ENCODE assay signal across 8 mouse cellular contexts in genomic region chr2:150663255-150663654, GRCm38 (mm10). TPM values are rescaled to one million over a fixed set of nuclear protein-coding genes. Genes with fewer than 3 reads are reported as not detected.
A peak's percentile ranks its signal among the peaks of the same experiment; 100 is the strongest.
DNase-seq lines count a peak whose midpoint lies in the region; ATAC-seq and TF ChIP-seq lines count a peak whose summit lies in the region.
"Had no signal": no experiment of that assay in that cellular context is flagged by ENCODE, and none has a peak within 500 bp of the region (broad histone marks: within the 10 kb centered on the region; RNA-seq: fewer than 3 reads in every experiment).

No protein-coding gene starts in this region.

- TF ChIP-seq EP300 in lung, postnatal 0 days (IDR thresholded peaks at IDR 0.05), result no peak

- H3K4me3 ChIP-seq in cortical plate, adult 2 months (ENCODE audit: insufficient read depth, low read length), result no peak overlapping the region
- H3K4me3 ChIP-seq in heart, embryonic 10.5 days, result no peak overlapping the region
- H3K4me3 ChIP-seq in lung, postnatal 0 days (ENCODE audit: low read depth, low read length), result no peak overlapping the region
- H3K4me3 ChIP-seq in thymus, adult 2 months (ENCODE audit: control insufficient read depth, insufficient read depth, low read length), result no peak overlapping the region

- no peaks in the 10 kb centered on the region for H3K36me3 ChIP-seq in heart, embryonic 10.5 days
- no peaks in the 10 kb centered on the region for H3K36me3 ChIP-seq in lung, postnatal 0 days (ENCODE audit: insufficient read depth, low read length)
- peaks cover 16% of the 10 kb centered on the region for H3K36me3 ChIP-seq in thymus, adult 2 months (ENCODE audit: control insufficient read depth, insufficient read depth, low read length)

- intact Hi-C loops in left cerebral cortex, postnatal 4 days (cut with DNase I), result no loop called here

- H3K9me3 ChIP-seq in heart, embryonic 10.5 days, result no peaks in the 10 kb centered on the region
- no peaks in the 10 kb centered on the region for H3K9me3 ChIP-seq in lung, postnatal 0 days (ENCODE audit: low read length)

- peak; percentile 55 for DNase-seq in left cerebral cortex, adult 11 months (ENCODE audit: low spot score)
- no peak for DNase-seq in left cerebral cortex, postnatal 4 days
- no peak for DNase-seq in heart, embryonic 10.5 days (ENCODE audit: low spot score)
- DNase-seq in lung, postnatal 0 days (ENCODE audit: low spot score), result peak; percentile 87
- DNase-seq in thymus, postnatal 4 days, result no peak
- DNase-seq in thymus, adult 2 months, result no peak

- H3K27ac ChIP-seq in cortical plate, adult 2 months (ENCODE audit: insufficient read depth, low read length), result peak overlapping the region; percentile 11; the same call in 1 of the 2 replicates
- H3K27ac ChIP-seq in heart, embryonic 10.5 days, result peak overlapping the region; percentile 13; the same call in 1 of the 2 replicates
- peak overlapping the region; percentile 51; the same call in 1 of the 2 replicates for H3K27ac ChIP-seq in lung, postnatal 0 days (ENCODE audit: low read length)
- no peak overlapping the region for H3K27ac ChIP-seq in thymus, adult 2 months (ENCODE audit: control insufficient read depth, insufficient read depth, low read length)

- peaks cover 8% of the 10 kb centered on the region for H3K4me1 ChIP-seq in cortical plate, adult 2 months (ENCODE audit: control insufficient read depth, insufficient read depth, low read length)
- peaks cover 39% of the 10 kb centered on the region; the same call in 1 of the 2 replicates for H3K4me1 ChIP-seq in heart, embryonic 10.5 days
- H3K4me1 ChIP-seq in lung, postnatal 0 days (ENCODE audit: insufficient read depth, low read depth, low read length), result peaks cover 5% of the 10 kb centered on the region; the same call in 1 of the 2 replicates
- peaks cover 16% of the 10 kb centered on the region for H3K4me1 ChIP-seq in thymus, adult 2 months (replicated peaks; ENCODE audit: control insufficient read depth, insufficient read depth, low read length)

- no peak for TF ChIP-seq POLR2A in cortical plate, adult 2 months (IDR thresholded peaks at IDR 0.05; ENCODE audit: extremely low read depth, insufficient read depth, low read length)
- TF ChIP-seq POLR2A in thymus, adult 2 months (IDR thresholded peaks at IDR 0.05; ENCODE audit: control insufficient read depth, extremely low read depth, insufficient read depth, low read length, poor library complexity), result no peak

- 60% methylated on average over 9 of the region's 9 CpGs for WGBS in heart, embryonic 10.5 days
- 31% methylated on average over 9 of the region's 9 CpGs for WGBS in lung, postnatal 0 days
- 91% methylated on average over 9 of the region's 9 CpGs for WGBS in thymus, adult 2 months

- peak; percentile 63 for ATAC-seq in lung, postnatal 0 days

- peak overlapping the region; percentile 18; the same call in 1 of the 2 replicates for H3K4me2 ChIP-seq in lung, postnatal 0 days (replicated peaks; ENCODE audit: low read depth, low read length)

- TF ChIP-seq CTCF in cortical plate, adult 2 months (IDR thresholded peaks at IDR 0.05; ENCODE audit: extremely low read depth, insufficient read depth, low read length), result no peak
- no peak for TF ChIP-seq CTCF in lung, postnatal 0 days (IDR thresholded peaks at IDR 0.05)
- TF ChIP-seq CTCF in thymus, adult 2 months (IDR thresholded peaks at IDR 0.05; ENCODE audit: borderline replicate concordance, control insufficient read depth, extremely low read depth, insufficient read depth, low read length, poor library complexity), result no peak

- peaks cover 9% of the 10 kb centered on the region for H3K27me3 ChIP-seq in heart, embryonic 10.5 days (ENCODE audit: insufficient read depth, poor library complexity, severe bottlenecking)
- no peaks in the 10 kb centered on the region for H3K27me3 ChIP-seq in lung, postnatal 0 days (replicated peaks; ENCODE audit: insufficient read depth, low read length)
- no peaks in the 10 kb centered on the region for H3K27me3 ChIP-seq in thymus, adult 2 months (ENCODE audit: control insufficient read depth, insufficient read depth, low read length)

- H3K9ac ChIP-seq in lung, postnatal 0 days (replicated peaks; ENCODE audit: low read depth), result no peak overlapping the region

RNA-seq across cellular contexts. Expression of gene Acss1, which starts 5.0 kb away (rescaled TPM):
- 10 to 100 TPM; 15.5 to 16.6 TPM for total RNA-seq in left cerebral cortex, postnatal 4 days (2021)
- 27.2 and 28.8 TPM in 2 replicates for polyA plus RNA-seq in cortical plate, adult 2 months (2012; rRNA removed)
- 17.2 and 19.2 TPM in 2 replicates for polyA plus RNA-seq in heart, embryonic 10.5 days (2016; fragmentation: Nextera tagmentation; extraction: Ambion mirVana)
- polyA plus RNA-seq in lung, postnatal 0 days (2015; fragmentation: Nextera tagmentation; extraction: Ambion mirVana), result 12.9 and 13.4 TPM in 2 replicates
- 124 and 136 TPM in 2 replicates for polyA plus RNA-seq in thymus, adult 2 months (2012; rRNA removed)

RNA-seq across cellular contexts. Expression of gene Vsx1, which starts 25.9 kb away (rescaled TPM):
- under 1 TPM; 0.10 to 0.12 TPM for total RNA-seq in left cerebral cortex, postnatal 4 days (2021)
- polyA plus RNA-seq in cortical plate, adult 2 months (2012; rRNA removed), result 0.13 and 0.27 TPM in 2 replicates
- polyA plus RNA-seq in heart, embryonic 10.5 days (2016; fragmentation: Nextera tagmentation; extraction: Ambion mirVana), result not detected in 2 replicates
- not detected in 2 replicates for polyA plus RNA-seq in lung, postnatal 0 days (2015; fragmentation: Nextera tagmentation; extraction: Ambion mirVana)
- not detected in 2 replicates for polyA plus RNA-seq in thymus, adult 2 months (2012; rRNA removed)
- total RNA-seq: left cerebral cortex, adult 8-10 months had no signal

RNA-seq across cellular contexts. Expression of gene Apmap, which starts 54.9 kb away (rescaled TPM):
- 10 to 100 TPM; 29.1 to 37.9 TPM for total RNA-seq in left cerebral cortex, postnatal 4 days (2021)
- polyA plus RNA-seq in cortical plate, adult 2 months (2012; rRNA removed), result 59.1 and 66.9 TPM in 2 replicates
- 32.8 and 34.2 TPM in 2 replicates for polyA plus RNA-seq in heart, embryonic 10.5 days (2016; fragmentation: Nextera tagmentation; extraction: Ambion mirVana)
- 44.1 and 50.7 TPM in 2 replicates for polyA plus RNA-seq in lung, postnatal 0 days (2015; fragmentation: Nextera tagmentation; extraction: Ambion mirVana)
- polyA plus RNA-seq in thymus, adult 2 months (2012; rRNA removed), result 53.0 and 58.6 TPM in 2 replicates

Comparison
In these comparisons a context has a peak if more than half of its experiments do, and no peak if none do; other contexts are left out.
1. DNase-seq: peak in left cerebral cortex, adult 11 months (single experiment) and lung, postnatal 0 days (single experiment); none in left cerebral cortex, postnatal 4 days (single experiment), heart, embryonic 10.5 days (single experiment), thymus, postnatal 4 days (single experiment) and thymus, adult 2 months (single experiment).